Mouse (Mus musculus): Measurements from ENCODE around the gene Relb. TPM values are rescaled to one million over a fixed set of nuclear protein-coding genes. Genes with fewer than 3 reads are reported as not detected.

Gene Relb
- polyA plus RNA-seq, 1 experiment = 25.7 TPM

DNA sequence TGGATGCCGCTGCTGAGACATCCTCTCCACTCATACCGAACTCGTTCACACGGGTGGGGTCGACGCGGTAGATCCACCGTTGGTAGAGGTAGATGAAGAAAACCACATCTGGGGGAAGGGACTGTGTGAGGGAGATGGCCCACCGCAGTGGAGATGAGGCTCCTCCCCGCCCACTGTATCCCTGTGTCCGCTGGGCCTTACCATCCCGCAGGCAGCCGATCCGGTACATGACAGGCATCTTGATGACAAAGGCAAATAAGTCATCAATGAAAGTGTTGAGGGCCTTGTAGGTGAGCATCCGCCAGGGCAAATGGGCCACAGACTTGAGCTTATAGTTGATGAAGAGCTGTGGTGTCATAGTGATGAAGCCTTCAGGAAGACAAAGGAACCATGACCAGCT, 4.6 kb upstream of the Relb start:
- no peaks in the 10 kb centered on the region for H3K79me2 ChIP-seq (ENCODE audit: control insufficient read depth, insufficient read depth)
- no peak for TF ChIP-seq MAX (IDR thresholded peaks at IDR 0.05; ENCODE audit: low read depth)
- no peak for TF ChIP-seq USF1 (IDR thresholded peaks at IDR 0.05; ENCODE audit: low read depth)
- no peak for TF ChIP-seq TCF12 (IDR thresholded peaks at IDR 0.05; ENCODE audit: insufficient read depth, poor library complexity, severe bottlenecking)
- no peak for TF ChIP-seq POLR2A (IDR thresholded peaks at IDR 0.05; ENCODE audit: insufficient read length, low read depth)
- no peak for TF ChIP-seq REST (IDR thresholded peaks at IDR 0.05; ENCODE audit: insufficient read depth, insufficient read length)
- TF ChIP-seq E2F4 (IDR thresholded peaks at IDR 0.05; ENCODE audit: insufficient read depth) = no peak
- TF ChIP-seq CEBPB (IDR thresholded peaks at IDR 0.05; ENCODE audit: insufficient read depth, poor library complexity, severe bottlenecking) = no peak
- TF ChIP-seq TCF3 (IDR thresholded peaks at IDR 0.05; ENCODE audit: insufficient read length, low read depth) = no peak
- no peak for TF ChIP-seq POLR2AphosphoS2 (IDR thresholded peaks at IDR 0.05; ENCODE audit: insufficient read length, low read depth)
- no peak for TF ChIP-seq SRF (IDR thresholded peaks at IDR 0.05; ENCODE audit: control insufficient read depth, insufficient read length, low read depth)
- TF ChIP-seq MYOD1 (IDR thresholded peaks at IDR 0.05; ENCODE audit: control insufficient read depth in 1 of 3, insufficient read length in 2 of 3, low read depth in 2 of 3) = no peak
- no peak for TF ChIP-seq MYOG (IDR thresholded peaks at IDR 0.05; ENCODE audit: control insufficient read depth in 1 of 3, insufficient read depth in 1 of 3, insufficient read length in 2 of 3, low read depth in 2 of 3)
- H3K4me3 ChIP-seq = no peak overlapping the region
- no peak overlapping the region for H3ac ChIP-seq (ENCODE audit: control insufficient read depth, insufficient read length)
- peaks cover 4% of the 10 kb centered on the region for H3K36me3 ChIP-seq (ENCODE audit: control insufficient read depth, insufficient read depth)
- no peak overlapping the region for H3K4me2 ChIP-seq (ENCODE audit: low read depth)
- H3K27me3 ChIP-seq (ENCODE audit: control insufficient read depth, insufficient read depth, insufficient read length) = no peaks in the 10 kb centered on the region

DNA sequence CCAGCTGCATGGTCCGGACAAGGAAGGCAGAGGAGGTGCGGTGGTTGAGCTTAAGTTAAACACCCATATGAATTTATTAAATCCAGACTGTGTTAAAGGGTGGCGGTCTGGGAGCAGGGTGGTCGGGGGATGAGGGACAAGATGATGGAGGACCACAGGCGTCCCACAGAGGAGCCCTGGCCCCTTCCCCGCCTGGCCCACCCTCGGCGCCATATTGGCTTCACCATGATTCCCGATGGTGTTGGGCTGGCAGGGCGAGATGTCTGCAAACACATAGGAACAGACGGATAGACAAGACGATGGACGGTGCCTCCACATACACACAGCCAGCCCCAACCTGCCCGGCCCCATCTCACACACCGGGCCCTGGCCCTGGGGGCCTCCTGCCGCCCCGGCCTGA, 4.0 kb upstream of the Relb start:
- no peak overlapping the region for H3K4me3 ChIP-seq
- H3K36me3 ChIP-seq (ENCODE audit: control insufficient read depth, insufficient read depth) = peaks cover 4% of the 10 kb centered on the region
- no peak overlapping the region for H3K4me2 ChIP-seq (ENCODE audit: low read depth)
- no peak overlapping the region for H3ac ChIP-seq (ENCODE audit: control insufficient read depth, insufficient read length)
- no peak for TF ChIP-seq POLR2A (IDR thresholded peaks at IDR 0.05; ENCODE audit: insufficient read length, low read depth)
- TF ChIP-seq TCF12 (IDR thresholded peaks at IDR 0.05; ENCODE audit: insufficient read depth, poor library complexity, severe bottlenecking) = no peak
- TF ChIP-seq TCF3 (IDR thresholded peaks at IDR 0.05; ENCODE audit: insufficient read length, low read depth) = no peak
- TF ChIP-seq E2F4 (IDR thresholded peaks at IDR 0.05; ENCODE audit: insufficient read depth) = no peak
- TF ChIP-seq MYOD1 (IDR thresholded peaks at IDR 0.05; ENCODE audit: control insufficient read depth in 1 of 3, insufficient read length in 2 of 3, low read depth in 2 of 3) = no peak
- no peak for TF ChIP-seq USF1 (IDR thresholded peaks at IDR 0.05; ENCODE audit: low read depth)
- no peak for TF ChIP-seq MAX (IDR thresholded peaks at IDR 0.05; ENCODE audit: low read depth)
- TF ChIP-seq POLR2AphosphoS2 (IDR thresholded peaks at IDR 0.05; ENCODE audit: insufficient read length, low read depth) = no peak
- no peak for TF ChIP-seq CEBPB (IDR thresholded peaks at IDR 0.05; ENCODE audit: insufficient read depth, poor library complexity, severe bottlenecking)
- TF ChIP-seq REST (IDR thresholded peaks at IDR 0.05; ENCODE audit: insufficient read depth, insufficient read length) = no peak
- no peak for TF ChIP-seq MYOG (IDR thresholded peaks at IDR 0.05; ENCODE audit: control insufficient read depth in 1 of 3, insufficient read depth in 1 of 3, insufficient read length in 2 of 3, low read depth in 2 of 3)
- TF ChIP-seq SRF (IDR thresholded peaks at IDR 0.05; ENCODE audit: control insufficient read depth, insufficient read length, low read depth) = no peak
- H3K27me3 ChIP-seq (ENCODE audit: control insufficient read depth, insufficient read depth, insufficient read length) = no peaks in the 10 kb centered on the region
- H3K79me2 ChIP-seq (ENCODE audit: control insufficient read depth, insufficient read depth) = no peaks in the 10 kb centered on the region

DNA sequence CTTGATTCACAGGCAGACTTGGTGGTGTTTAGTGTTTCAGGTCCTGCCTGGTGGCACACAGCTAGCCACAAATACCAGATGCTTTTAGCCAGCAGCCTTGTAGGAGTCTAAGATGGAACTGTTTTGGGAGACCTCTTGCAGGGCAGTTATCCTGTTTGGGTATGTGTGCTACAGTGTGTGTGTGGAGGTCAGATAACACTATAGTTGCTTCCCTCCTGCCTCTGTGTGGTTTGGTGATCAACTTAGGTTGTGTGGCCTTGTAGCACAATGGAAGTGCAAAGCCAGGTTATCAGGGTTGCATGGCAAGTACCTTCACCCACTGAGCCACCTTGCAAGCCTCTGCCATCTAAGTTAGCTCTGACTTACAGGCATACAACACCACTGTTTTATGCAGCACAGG, 3.5 kb upstream of the Relb start:
- TF ChIP-seq MAX (IDR thresholded peaks at IDR 0.05; ENCODE audit: low read depth) (no peak), USF1 (IDR thresholded peaks at IDR 0.05; ENCODE audit: low read depth) (no peak), TCF12 (IDR thresholded peaks at IDR 0.05; ENCODE audit: insufficient read depth, poor library complexity, severe bottlenecking) (no peak), E2F4 (IDR thresholded peaks at IDR 0.05; ENCODE audit: insufficient read depth) (no peak), REST (IDR thresholded peaks at IDR 0.05; ENCODE audit: insufficient read depth, insufficient read length) (no peak), POLR2AphosphoS2 (IDR thresholded peaks at IDR 0.05; ENCODE audit: insufficient read length, low read depth) (no peak), MYOG (IDR thresholded peaks at IDR 0.05; ENCODE audit: control insufficient read depth in 1 of 3, insufficient read depth in 1 of 3, insufficient read length in 2 of 3, low read depth in 2 of 3) (no peak), SRF (IDR thresholded peaks at IDR 0.05; ENCODE audit: control insufficient read depth, insufficient read length, low read depth) (no peak), MYOD1 (IDR thresholded peaks at IDR 0.05; ENCODE audit: control insufficient read depth in 1 of 3, insufficient read length in 2 of 3, low read depth in 2 of 3) (no peak), CEBPB (IDR thresholded peaks at IDR 0.05; ENCODE audit: insufficient read depth, poor library complexity, severe bottlenecking) (no peak), POLR2A (IDR thresholded peaks at IDR 0.05; ENCODE audit: insufficient read length, low read depth) (no peak), TCF3 (IDR thresholded peaks at IDR 0.05; ENCODE audit: insufficient read length, low read depth) (no peak)
- Histone ChIP-seq H3K4me3 (no peak overlapping the region), H3ac (ENCODE audit: control insufficient read depth, insufficient read length) (no peak overlapping the region), H3K79me2 (ENCODE audit: control insufficient read depth, insufficient read depth) (no peaks in the 10 kb centered on the region), H3K4me2 (ENCODE audit: low read depth) (no peak overlapping the region), H3K36me3 (ENCODE audit: control insufficient read depth, insufficient read depth) (peaks cover 4% of the 10 kb centered on the region), H3K27me3 (ENCODE audit: control insufficient read depth, insufficient read depth, insufficient read length) (no peaks in the 10 kb centered on the region)

DNA sequence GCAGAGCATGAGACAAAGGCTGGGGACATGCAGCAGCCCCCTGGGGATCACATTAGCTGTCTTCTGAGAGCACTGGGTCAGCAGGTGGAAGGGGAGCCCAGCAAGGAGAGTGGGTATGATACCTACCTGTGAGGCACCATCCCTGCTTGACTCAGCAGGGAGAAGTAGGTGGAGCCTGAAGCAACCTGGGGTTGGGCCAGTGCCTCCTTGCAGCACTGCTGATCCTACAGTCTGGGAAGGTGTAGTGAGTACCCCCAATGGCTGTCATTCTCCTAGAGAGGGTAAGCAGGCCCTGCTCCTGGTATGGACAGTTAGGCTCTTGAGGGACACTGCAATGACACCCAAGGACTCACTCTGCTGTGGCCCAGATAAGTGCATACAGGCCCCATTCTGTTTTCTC, 3.0 kb upstream of the Relb start:
- H3ac ChIP-seq (ENCODE audit: control insufficient read depth, insufficient read length) = no peak overlapping the region

More for the DNA sequence above, 3.0 kb upstream of the Relb start:
- no peak overlapping the region for H3K4me3 ChIP-seq
- no peak overlapping the region for H3K4me2 ChIP-seq (ENCODE audit: low read depth)
- no peak for TF ChIP-seq TCF12 (IDR thresholded peaks at IDR 0.05; ENCODE audit: insufficient read depth, poor library complexity, severe bottlenecking)
- no peak for TF ChIP-seq USF1 (IDR thresholded peaks at IDR 0.05; ENCODE audit: low read depth)
- no peak for TF ChIP-seq MAX (IDR thresholded peaks at IDR 0.05; ENCODE audit: low read depth)
- TF ChIP-seq SRF (IDR thresholded peaks at IDR 0.05; ENCODE audit: control insufficient read depth, insufficient read length, low read depth) = no peak
- no peaks in the 10 kb centered on the region for H3K27me3 ChIP-seq (ENCODE audit: control insufficient read depth, insufficient read depth, insufficient read length)
- H3K79me2 ChIP-seq (ENCODE audit: control insufficient read depth, insufficient read depth) = no peaks in the 10 kb centered on the region
- peaks cover 2% of the 10 kb centered on the region for H3K36me3 ChIP-seq (ENCODE audit: control insufficient read depth, insufficient read depth)

Measured in myocyte (in vitro differentiated cells).